Mouse (Mus musculus) B cell, adult 2 months (primary cell): ENCODE measurements at regions not wholly inside any gene's neighbourhood (a gene's known extent, or its start where the extent isn't known, plus 50 kb on each side); places are given as distances from the start of the nearest gene placed in this dataset.
A peak's percentile ranks its signal among the peaks of the same experiment; 100 is the strongest.

Experiments
- DNase-seq, 2 experiments: peaks; one replicate each; pipeline ENCODE4 v3.0.0; 2022

DNA sequence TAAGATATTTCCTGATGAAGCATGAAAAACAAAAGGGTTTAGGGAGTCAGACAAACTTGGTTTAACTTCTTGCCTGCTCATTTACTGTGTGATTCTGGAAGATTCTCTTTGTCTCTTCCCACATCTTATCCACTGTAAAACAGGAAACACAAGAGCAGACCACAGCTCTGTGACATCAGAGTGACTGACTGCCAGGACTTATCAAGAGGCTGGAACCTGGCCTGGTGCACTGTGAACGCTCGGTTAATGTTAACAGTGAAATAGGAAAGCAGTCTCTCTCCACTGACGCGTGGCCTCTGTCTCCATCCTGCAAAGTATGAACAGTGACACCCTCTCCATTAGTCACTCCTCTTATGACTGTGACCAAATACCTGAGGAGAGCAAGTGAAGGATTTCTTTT, 73.1 kb upstream of the Noct start:
- DNase-seq, result no peak

DNA sequence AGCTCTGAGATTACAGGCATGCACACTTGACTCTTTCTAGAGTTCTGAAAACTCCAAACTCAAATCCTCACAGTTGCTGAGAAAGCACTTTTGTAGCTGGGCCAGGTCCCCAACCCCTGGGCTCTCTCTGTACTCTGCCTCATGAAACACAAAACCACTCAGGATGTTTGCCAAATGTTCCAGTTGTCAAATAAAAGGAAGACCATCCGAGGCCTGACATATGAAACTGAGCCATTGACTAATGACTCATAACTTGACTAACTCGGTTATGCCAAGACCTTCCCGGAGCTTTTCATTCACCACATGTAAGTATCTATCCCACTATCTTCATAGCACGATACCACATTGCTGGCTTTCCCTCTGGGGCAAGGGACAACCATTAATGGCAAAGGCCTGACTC, 68.6 kb upstream of the Noct start:
- DNase-seq, result no peak

GRCm38 (mm10) chr3:51156386-51157290, 67.6 kb upstream of the Noct start:
- no peak for DNase-seq

GRCm38 (mm10) chr3:51157291-51157650, 67.0 kb upstream of the Noct start:
- DNase-seq, result no peak

- DNase-seq, result no peak
These were observed 65.8 kb upstream of the Noct start for GRCm38 (mm10) chr3:51158449-51158848.

- no peak for DNase-seq
These were observed 64.9 kb upstream of the Noct start for GRCm38 (mm10) chr3:51159322-51159721.

DNA sequence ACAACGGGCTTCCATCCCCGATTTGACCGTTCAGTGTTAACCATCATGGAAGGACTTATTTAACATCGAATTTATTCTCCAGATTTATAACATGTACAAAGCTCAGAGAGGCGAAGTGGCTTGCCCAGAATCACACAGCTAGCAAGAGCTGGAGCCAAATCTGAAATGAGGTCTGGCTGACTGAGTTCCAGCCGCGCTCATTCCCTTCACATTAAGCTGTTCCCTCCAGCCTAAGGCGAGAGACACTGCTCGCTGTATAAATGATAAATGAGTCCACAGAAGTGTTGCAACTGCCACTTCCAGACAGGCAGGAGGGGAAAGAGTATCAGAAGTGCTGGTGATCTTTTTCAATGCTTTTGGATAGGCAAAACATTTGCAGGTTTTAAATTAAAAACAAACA, 64.4 kb upstream of the Noct start:
- no peak for DNase-seq

DNA sequence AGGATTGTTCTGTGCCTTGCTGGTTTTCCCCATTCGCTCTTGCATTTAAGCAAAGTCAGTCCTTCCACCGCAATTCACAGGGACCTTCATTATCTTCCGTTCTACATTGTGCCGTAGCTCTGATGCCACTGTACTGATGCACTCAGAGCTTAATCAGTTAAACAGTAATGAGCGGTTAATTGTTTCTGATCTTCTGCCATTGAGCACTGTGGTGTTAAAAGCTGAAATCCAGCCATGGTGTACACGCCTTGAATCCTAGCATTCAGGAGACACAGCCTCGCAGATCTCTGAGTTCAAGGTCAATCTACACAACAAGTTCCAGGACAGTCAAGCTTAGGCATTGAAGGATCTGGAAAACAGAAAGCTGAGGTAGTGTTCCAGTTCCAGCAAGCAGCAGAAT, 63.6 kb upstream of the Noct start:
- DNase-seq, result no peak

DNA sequence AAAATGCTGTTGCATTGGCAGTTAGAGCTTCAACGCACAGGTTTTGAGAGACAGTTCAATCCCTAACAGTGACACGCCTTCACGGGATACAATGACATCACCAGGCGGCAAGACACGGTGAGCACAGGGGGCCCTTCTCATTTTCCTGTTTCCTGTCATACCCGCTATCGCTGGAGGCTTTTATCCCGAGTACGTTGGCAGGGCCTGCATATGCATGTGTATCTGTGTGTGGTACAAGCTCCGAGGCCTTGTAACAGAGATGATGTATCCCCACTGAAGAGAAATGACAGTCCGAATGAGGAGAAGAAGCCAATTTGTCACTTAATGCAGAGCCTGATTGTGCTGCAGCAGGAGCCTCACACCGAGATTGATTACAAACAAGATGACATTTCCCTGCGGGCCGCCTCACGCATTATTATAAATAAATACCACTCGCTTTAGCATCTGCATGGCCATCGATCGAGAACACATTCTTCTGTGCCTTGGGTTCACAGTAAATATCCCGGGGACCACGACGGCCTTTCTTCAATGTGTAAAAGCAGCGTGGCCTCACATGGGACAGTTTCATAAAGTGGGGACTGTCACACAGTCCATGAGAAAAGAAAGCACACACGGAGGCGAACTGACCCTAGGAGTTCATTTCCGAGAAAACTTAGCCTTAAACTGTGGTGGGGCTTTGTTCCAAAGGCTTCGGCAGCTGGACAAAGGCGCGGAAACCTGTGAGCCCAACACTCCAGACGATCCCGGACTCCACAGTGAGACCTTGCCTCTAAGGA, 54.9 kb upstream of the Noct start:
- DNase-seq, result no peak

GRCm38 (mm10) chr3:51170225-51170852, 53.9 kb upstream of the Noct start:
- DNase-seq, result peak; percentile 78 to 79
